Mouse (Mus musculus) brain, embryonic 14.5 days (tissue): ENCODE measurements at regions not wholly inside any gene's neighbourhood (a gene's known extent, or its start where the extent isn't known, plus 50 kb on each side); places are given as distances from the start of the nearest gene placed in this dataset.
A peak's percentile ranks its signal among the peaks of the same experiment; 100 is the strongest.

Experiments
- DNase-seq: peaks from one replicate; pipeline ENCODE4 v3.0.0-alpha.2; 2011; ENCODE audit warnings: low read depth
- CTCF ChIP-seq: fragments of 200-500 bp; IDR thresholded peaks from 2 replicates; pipeline ENCODE4 v1.5.1; 2012; ENCODE audit warnings: inconsistent platforms, mild to moderate bottlenecking, moderate library complexity, borderline replicate concordance; ENCODE audit not compliant: insufficient read depth, insufficient read length; ENCODE audit errors: extremely low read depth
- POLR2A ChIP-seq: fragments of 200-500 bp; IDR thresholded peaks from 2 replicates; pipeline ENCODE4 v1.6.1; 2012; ENCODE audit warnings: mild to moderate bottlenecking, inconsistent platforms, borderline replicate concordance; ENCODE audit not compliant: poor library complexity, insufficient read depth, insufficient read length, severe bottlenecking; ENCODE audit errors: extremely low read depth

DNA sequence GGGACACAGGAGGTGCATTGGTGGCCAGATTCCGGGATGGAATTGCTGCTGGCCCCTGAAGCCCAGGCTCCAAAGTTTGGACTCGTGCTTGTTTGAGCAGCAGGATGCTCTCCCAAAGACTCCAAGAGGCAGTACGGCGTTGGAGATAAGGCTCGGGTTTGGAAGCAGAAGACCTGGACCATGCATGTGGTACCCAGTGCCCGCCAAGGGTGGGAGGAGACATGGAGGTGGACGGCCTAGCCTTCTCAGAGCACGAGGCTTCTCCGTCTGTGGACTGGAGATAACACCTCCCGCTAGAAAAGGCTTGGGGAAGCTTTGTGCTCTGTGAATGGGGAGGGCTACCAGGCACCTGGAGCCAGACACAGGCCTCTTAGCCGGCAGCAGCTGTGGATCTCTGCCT lies 271.7 kb downstream of the Rps6kc1 start:
- TF ChIP-seq CTCF (no peak), POLR2A (no peak)

GRCm38 (mm10) chr1:190634935-190635334 lies 276.6 kb downstream of the Rps6kc1 start:
- no peak for TF ChIP-seq CTCF
- no peak for TF ChIP-seq POLR2A
- DNase-seq, result no peak

More for the DNA sequence above, 271.7 kb downstream of the Rps6kc1 start:
- no peak for DNase-seq

DNA sequence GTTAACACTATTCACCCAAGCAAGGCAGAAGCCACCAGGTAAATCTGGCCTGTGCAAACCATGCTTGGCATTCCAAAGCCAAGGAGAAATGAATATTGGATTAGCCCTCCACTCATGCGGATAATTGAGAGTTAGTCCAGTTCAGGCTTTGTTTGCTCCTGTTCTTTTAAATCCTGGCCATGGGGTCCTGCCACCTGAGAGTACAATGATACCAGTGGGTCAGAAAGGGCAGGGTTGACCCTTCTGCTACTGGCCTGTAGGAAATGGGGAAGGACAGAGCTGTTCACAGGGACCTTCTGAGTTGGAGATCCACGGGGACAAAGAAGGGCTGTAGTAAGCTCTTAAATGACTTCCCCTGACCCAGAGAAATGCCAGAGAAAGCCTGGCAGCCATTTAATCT lies 279.9 kb downstream of the Rps6kc1 start:
- TF ChIP-seq POLR2A (no peak), CTCF (no peak)
- no peak for DNase-seq

DNA sequence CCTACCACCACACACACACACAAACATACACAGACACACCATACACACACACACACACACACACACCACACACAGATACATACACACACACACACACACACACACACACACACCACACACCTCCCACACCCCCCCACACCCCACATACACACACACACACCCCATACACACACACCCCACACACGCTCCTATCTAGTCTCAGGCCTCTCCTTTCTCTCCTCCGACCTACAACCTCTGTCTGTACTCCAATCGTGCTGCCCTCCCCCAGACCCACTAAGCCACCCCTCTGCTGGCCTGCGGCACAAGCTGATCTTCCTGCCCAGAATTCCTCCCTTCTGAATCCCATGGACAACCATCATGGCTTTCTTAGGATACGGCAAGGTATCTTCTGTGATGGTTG lies 281.4 kb downstream of the Rps6kc1 start:
- TF ChIP-seq CTCF (no peak), POLR2A (no peak)
- no peak for DNase-seq

DNA sequence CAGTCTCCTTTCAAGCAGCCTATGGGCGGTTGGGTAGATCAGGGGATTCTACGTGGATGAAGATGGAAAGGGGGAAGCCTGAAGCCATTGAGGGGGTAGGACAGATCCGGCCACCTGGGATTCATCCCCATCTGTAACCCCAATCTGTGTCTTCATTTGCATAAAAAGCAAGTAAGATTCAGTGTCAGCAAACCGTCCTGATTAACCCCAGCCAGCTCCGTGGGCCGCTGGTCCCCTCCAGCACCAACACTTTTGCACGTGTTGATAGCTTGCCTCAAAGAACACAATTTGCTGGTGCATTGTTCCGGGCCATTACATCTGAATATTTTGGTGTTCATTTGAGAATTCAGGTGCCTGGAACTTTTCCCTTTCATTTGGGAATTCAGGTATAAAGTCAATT lies 287.7 kb downstream of the Rps6kc1 start:
- no peak for DNase-seq
- TF ChIP-seq CTCF (no peak), POLR2A (no peak)

GRCm38 (mm10) chr1:190600425-190600824 lies 311.1 kb downstream of the Rps6kc1 start:
- no peak for DNase-seq
- TF ChIP-seq CTCF, result no peak
- no peak for TF ChIP-seq POLR2A

DNA sequence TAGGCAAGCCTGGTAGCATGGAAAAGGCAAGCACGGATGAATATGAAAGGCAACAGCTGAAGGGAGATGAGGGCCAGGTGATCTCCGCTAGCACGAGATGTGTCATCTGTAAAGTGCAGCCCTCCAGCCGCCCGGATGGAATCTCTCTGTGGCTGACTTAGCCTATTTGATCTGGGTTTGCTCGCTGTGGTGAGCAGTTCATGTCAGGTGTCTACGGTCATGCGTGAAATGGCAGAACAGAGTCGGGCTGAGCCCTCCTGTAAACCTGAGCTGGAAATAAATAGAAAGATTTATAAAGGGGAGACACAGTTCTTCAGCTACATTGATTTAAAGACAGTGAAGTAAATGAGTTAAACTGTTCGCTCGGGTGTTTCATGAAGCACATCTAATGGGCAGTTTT lies 311.9 kb downstream of the Rps6kc1 start:
- TF ChIP-seq POLR2A (no peak), CTCF (no peak)

DNA sequence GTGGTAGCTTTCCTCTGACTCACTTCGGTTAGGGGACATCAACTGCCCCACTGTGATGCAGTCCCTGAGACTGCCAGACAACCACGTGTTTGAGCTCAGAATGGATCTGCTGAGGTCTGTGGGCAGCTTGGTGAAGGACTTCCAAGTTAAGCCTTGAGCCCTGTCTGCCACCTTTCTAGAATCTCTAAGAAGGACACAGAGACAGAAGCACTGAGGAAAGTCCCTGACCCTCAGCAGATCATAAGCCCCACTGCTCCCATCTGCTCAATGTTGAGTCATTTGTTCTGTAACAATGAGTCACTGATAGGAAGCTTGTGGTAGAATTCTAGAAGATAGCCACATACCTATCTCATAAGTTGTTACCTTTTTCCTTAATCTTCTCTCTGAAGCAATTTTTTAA lies 315.4 kb downstream of the Rps6kc1 start:
- TF ChIP-seq POLR2A (no peak), CTCF (no peak)
- DNase-seq, result no peak

More for the DNA sequence above, 311.9 kb downstream of the Rps6kc1 start:
- DNase-seq, result no peak

DNA sequence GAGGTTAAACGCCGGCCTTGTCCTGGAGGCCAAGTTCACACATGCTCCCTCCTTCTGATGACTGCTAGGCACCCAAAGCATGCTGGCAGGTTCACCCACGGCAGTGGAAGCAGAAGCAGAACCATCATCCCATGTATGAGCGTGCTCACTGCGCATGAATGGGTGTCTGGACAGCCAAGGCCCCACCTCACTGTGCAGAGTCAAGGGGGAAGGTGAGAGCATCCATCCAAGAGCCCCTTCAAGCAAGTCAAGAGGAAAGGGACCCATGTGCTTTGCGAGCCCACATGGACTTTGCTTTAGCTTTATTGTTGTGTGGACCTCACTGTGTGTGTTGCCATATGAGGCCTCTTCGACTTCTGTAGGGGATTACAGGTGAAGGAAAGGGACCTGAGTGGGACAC lies 319.9 kb downstream of the Rps6kc1 start:
- TF ChIP-seq CTCF (no peak), POLR2A (no peak)
- DNase-seq, result no peak

DNA sequence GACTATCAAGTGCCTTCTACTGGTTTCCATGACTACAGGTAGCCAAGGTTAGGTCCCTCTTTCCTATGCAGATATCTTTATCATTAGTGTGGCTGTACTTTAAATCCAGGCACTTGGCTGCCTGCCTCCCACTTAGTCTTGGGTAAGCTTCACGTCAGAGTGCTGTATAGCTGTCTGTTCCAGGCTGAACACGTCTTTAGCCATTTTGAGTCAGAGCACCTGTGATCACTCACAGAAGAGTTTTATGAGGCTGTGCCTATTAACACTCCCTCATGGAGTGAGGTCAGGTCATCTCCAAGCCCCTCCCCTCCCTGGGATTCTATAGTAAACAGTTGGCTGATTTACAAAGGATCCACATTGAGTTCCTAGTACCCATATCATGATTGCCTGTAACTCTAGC lies 322.0 kb downstream of the Rps6kc1 start:
- TF ChIP-seq CTCF (no peak), POLR2A (no peak)
- no peak for DNase-seq

DNA sequence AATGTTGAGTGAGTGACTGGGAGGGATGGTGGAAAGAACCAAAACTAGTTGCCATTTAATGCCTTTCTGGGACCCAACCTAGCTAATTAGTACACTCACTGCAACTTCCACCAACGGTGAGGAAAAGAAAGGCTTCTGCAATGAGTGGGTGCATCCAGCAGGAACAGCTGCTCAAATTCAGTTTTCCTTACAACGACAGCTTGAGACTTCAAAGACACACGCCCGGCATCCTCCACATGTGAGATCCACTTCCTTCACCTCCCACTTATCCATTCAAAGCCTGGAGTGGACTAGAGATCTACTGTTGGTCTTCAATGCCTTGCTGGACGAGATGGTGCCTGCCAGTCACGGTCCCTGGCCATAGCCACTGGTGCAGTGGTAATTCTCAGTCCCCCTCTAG lies 328.3 kb downstream of the Rps6kc1 start:
- no peak for DNase-seq
- no peak for TF ChIP-seq CTCF
- no peak for TF ChIP-seq POLR2A

DNA sequence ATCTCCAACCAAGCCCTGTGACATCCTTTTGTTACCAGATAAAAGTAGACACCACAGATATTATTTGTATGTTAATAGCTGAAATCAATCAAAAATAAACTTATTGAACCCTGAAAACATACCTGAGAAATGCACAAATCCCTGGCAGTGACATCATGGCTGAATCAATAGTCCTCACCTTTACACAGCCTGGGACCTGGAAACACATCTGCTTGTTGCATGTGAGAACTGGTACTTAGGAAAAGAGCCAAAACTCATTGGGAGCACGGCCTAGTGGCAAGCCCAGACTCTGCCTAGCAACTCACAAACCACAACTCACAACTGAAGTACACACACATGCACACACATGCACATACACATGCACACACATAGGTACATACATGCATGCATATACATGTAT lies 330.9 kb downstream of the Rps6kc1 start:
- no peak for TF ChIP-seq POLR2A
- TF ChIP-seq CTCF, result no peak
- no peak for DNase-seq

- no peak for TF ChIP-seq CTCF
- no peak for TF ChIP-seq POLR2A
- DNase-seq, result peak; percentile 8
Observed at GRCm38 (mm10) chr1:190570981-190571380, 340.6 kb downstream of the Rps6kc1 start.
